Mouse (Mus musculus): ENCODE data around the gene Csnk1g1.

The Csnk1g1 gene

DNA sequence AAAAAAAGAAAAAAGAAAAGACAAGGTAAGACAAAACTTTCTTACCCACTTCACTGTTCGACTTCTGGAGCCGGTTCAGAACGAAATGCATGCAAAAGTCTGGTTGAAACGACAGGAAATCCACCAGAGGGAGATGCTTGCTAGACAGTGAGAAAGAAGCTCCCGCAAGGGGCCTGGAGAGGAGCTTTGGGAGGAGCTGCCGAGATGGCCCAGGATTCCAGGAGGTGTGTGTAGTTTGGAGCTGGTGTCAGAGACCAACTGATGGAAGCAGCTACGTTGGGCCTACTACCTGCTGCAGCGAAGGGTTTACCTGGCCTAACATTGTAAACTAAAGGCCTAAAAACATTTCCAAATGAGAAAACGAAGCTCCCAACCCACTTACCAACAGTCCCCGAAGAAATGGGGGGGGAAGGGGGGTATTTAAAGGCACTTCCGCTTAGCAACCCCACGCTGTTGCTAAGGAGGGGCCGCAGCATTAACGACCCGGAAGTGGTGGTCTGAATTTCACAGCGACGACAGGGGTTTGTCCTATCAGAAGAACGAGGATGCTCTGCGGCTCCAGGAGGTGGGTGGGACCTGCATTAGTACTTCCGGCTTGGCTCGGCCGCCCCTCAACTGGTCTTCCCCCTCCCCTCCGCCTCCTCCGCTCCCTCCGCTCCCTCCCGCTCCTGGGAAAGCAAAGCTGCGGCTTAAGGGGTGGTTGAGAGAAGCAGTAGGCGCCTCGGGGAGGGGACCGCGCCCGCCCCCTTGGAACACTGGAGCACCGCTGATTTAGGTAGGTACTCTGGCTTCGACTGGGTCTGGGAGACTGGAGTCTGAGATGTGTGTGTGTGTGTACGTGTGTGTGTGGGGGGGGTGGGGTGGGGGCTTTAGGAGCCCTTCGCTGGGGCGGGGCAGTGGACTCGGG lies at the start of gene Csnk1g1, which contains the start of gene Trip4:
Gene Csnk1g1 (plus strand): TSS at position 531 of the 907 bp plus-strand sequence.
Gene Trip4 (minus strand): TSS at position 401 of the 907 bp plus-strand sequence.
- DNase-seq (ENCODE audit: low read depth), result peak; percentile 90

- no peak for DNase-seq (ENCODE audit: low read depth)
Observed at GRCm38 (mm10) chr9:65859656-65860055, 49.1 kb upstream of the Csnk1g1 start.

- DNase-seq (ENCODE audit: low read depth), result peak; percentile 83
Observed at GRCm38 (mm10) chr9:65884564-65885315, 24.0 kb upstream of the Csnk1g1 start.

- peak; percentile 86 for DNase-seq (ENCODE audit: low read depth)
Observed at GRCm38 (mm10) chr9:65890143-65890628, 18.5 kb upstream of the Csnk1g1 start, which contains the start of gene Pclaf. Pclaf (plus strand) TSS chr9:65890237.

- DNase-seq (ENCODE audit: low read depth), result no peak
Observed at GRCm38 (mm10) chr9:65891126-65891525, 17.6 kb upstream of the Csnk1g1 start.

GRCm38 (mm10) chr9:65896977-65897376 lies 11.7 kb upstream of the Csnk1g1 start:
- no peak for DNase-seq (ENCODE audit: low read depth)

DNA sequence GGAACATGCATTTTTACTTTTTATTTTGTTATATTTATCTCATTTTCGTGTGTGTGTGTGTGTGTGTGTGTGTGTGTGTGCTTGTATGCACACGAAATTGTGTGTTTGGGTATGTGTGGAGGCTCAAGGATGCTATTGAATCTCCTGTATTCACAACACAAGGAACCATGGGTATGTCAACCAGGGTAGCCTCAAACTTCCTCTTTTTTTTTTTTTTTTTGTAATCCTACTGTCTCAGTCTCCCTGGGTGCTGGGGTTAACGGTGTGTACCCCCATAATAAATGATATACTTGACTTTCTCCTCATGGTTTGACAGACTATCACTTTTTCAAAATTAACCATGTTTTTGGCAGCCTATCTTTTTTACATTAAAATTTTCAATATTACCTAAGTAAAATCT lies 5.8 kb upstream of the Csnk1g1 start:
- no peak for DNase-seq (ENCODE audit: low read depth)

- no peak for DNase-seq (ENCODE audit: low read depth)
Observed at GRCm38 (mm10) chr9:65903419-65903818, 5.3 kb upstream of the Csnk1g1 start.

- no peak for DNase-seq (ENCODE audit: low read depth)
Observed at GRCm38 (mm10) chr9:65909301-65909801, 627 bp downstream of the Csnk1g1 start.

GRCm38 (mm10) chr9:65909837-65910236 lies 1.1 kb downstream of the Csnk1g1 start:
- no peak for DNase-seq (ENCODE audit: low read depth)

- DNase-seq (ENCODE audit: low read depth), result no peak
Observed at GRCm38 (mm10) chr9:65913976-65914375, 5.3 kb downstream of the Csnk1g1 start.

- no peak for DNase-seq (ENCODE audit: low read depth)
Observed at GRCm38 (mm10) chr9:65917015-65917414, 8.3 kb downstream of the Csnk1g1 start.

DNA sequence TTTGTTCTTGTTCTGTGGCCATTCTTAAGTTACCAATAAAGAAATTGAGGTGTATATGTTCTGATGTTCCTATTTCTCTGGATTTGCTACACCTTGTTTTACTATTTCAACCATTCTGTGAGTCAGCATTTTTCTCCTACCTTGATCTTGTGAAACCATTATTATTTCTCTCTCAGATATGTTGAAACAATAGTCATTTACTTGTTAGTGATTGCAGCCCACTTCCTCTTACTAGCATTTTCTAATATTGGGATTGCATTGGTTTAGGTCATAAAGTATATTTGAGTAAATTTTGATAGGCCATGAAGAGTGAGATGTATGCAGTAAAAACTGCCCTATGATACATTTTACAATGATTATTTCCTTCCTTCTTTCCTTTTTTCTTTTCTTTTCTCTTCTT lies 19.7 kb downstream of the Csnk1g1 start:
- no peak for DNase-seq (ENCODE audit: low read depth)

- DNase-seq (ENCODE audit: low read depth), result no peak
Observed at GRCm38 (mm10) chr9:65929826-65930225, 21.1 kb downstream of the Csnk1g1 start.

DNA sequence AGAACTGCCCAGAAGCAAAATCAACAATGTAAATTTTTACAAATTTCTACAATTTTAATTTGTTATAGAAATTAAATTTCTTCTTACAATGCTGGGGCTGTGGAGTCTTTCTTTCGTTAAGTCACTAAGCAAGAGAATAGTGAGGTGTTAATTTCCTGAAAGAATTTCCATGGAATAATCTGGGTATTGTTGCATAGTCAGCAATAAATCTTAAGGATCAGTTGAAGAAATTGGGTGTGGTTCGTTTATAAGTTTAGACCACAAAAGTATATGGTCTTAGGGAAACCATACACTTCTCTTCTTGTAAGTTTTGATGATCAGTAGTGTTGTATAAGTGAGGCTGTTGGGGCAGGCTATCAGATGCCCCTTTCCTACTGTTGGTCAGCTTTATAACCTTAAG lies 28.8 kb downstream of the Csnk1g1 start:
- no peak for DNase-seq (ENCODE audit: low read depth)

DNA sequence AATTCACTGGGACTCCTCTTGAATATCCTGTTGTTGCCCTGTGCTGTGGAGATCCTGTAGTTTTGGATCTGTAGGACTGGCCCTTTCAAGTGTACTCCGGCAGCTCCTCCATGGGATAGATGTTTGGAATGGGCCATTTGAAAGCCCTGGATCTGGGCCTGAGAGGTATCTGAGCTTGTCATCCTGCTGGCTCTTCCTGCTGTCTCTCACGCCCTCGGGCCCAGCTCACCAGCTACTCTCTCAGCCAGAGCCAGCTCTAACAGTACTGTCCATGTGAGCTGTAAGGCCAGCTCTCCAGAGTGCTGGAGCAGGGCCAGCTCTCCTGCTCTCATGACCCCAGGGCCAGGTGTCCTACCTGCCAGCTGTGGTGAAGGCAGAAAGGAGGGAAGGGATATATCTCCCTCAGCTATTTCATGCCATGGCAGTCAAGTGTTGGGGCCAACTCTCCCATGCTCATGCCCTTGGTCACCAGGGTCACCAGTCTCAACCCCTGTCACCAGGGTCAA lies 42.4 kb downstream of the Csnk1g1 start:
- no peak for DNase-seq (ENCODE audit: low read depth)

DNA sequence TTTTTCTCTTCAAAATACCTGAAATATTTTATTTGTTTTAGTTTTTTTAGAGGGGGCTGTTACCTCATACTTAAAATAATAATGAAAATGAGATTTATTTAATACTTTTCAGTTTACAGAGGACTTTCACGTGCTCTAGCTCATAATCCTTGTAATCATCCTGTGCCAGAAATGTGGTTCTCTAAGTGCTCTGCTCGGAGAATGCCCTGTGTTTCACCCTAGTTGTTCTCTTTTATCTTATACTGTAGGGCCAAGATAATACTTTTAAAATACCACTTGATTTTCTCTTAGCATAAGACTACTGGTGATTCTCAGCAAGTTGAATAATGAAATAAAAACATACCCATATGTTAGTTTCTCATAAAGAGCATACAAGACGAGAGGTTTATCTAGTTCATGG lies 61.3 kb downstream of the Csnk1g1 start:
- DNase-seq (ENCODE audit: low read depth), result no peak

DNA sequence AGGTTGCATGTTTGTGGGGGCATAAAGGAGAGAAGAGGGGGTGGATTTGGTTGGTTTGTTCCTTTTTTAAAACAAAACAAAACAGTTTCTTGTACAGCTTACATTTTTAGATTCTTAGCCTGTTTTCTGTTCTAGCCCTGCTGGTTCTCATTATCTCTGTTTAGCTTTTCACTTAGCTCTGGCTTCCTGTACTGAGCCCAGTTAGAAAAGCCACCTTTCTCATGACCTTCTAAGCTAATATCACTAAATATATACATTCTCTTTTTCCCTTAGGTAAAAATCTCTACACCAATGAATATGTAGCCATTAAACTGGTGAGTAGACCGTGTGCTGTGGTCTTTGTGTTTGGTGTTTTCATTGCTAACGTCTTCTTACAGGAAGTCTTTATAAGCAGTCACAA lies 64.5 kb downstream of the Csnk1g1 start:
- no peak for DNase-seq (ENCODE audit: low read depth)

DNA sequence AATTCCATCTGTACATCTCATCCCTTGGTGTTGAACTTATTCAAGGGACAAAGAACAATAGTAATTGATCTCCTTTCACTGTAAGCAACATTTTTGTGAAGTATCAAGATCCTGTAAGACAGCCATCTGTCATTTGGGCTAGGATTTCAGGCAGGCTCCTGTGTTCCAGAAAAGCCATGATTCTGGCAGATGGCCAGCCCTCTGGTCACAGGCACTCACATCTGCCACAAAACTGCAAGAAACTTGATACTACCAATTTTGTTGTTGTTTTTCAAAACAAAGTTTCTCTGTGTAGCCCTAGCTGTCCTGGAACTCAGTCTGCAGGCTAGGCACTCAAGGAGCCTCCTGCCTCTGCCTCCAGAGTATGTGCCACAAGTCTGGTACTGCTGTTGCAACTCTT lies 67.2 kb downstream of the Csnk1g1 start:
- no peak for DNase-seq (ENCODE audit: low read depth)

DNA sequence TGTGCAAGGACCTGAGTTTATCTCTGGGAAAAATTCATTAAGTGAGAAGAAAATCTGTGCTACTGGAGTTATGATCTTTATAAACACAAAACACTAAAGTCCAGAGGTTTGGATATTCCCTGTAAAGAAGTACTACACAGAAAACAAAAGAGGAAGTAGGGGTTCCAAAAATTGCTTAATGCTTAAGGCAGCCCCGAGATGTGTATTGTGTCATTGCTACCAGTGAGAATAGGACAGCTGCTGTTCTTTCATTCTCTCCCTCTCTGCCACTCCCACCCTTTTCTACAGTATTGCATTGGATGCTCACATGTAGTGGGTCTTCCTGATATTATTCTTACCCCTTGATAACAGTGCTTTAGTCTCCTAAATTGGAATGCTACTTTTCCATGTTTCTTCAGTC lies 74.1 kb downstream of the Csnk1g1 start:
- DNase-seq (ENCODE audit: low read depth), result no peak

GRCm38 (mm10) chr9:65987021-65987420 lies 78.3 kb downstream of the Csnk1g1 start:
- no peak for DNase-seq (ENCODE audit: low read depth)

DNA sequence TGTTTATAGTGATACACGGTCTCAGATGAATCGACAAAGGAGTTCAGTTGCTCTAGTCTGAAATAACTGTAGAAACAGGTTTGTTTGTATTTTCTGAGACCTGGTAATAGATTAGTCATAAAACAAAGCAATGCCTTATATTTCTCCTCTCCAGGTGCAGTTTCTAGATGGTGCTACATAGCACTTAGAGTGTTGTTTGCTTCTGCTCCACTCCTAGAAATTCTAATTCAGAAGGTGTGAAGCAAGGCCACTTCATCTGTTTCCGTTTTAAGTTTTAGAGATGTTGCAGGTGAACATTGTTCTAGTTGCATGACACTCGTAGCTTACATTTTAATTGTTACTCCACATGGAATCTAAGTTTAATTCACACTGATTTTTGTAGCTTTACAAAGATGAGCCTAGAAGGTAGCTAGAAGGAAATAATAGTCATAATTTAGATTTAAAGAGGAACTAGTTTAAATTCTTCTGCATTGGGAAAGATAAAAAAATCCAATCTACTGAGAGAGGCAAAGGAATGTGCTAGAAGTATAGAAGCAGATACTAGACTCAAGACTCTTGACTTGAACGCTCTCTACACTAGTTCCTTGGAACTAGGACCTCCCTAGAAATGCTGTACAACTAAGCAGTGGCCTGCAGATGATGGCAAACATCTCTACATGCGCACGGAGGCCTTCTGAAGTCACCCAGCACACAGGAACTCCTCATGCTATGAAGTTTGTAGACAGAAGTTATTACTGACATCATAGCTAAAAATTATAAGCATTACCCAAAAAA lies 87.1 kb downstream of the Csnk1g1 start:
- no peak for DNase-seq (ENCODE audit: low read depth)
